Mouse (Mus musculus): ENCODE results near the gene Panx1.

GRCm38 (mm10) chr9:14970211-14970610, 75.1 kb downstream of the Panx1 start:
- TF ChIP-seq CTCF (conservative IDR thresholded peaks at IDR 0.05; ENCODE audit: low read length) (no peak), POU5F1 (IDR thresholded peaks at IDR 0.05; ENCODE audit: borderline replicate concordance, low read length) (no peak)

All from E14TG2a.4 (cell line).